Mouse (Mus musculus): ENCODE data around the gene Nwd1.

Gene Nwd1

GRCm38 (mm10) chr8:72698349-72698926 is 51.9 kb downstream of the Nwd1 start:
- DNase-seq (ENCODE audit: low read depth, low spot score): no peak

GRCm38 (mm10) chr8:72712569-72712968 is 66.1 kb downstream of the Nwd1 start:
- peak; percentile 14 for DNase-seq (ENCODE audit: low read depth, low spot score)

- DNase-seq (ENCODE audit: low read depth, low spot score): no peak
These were observed 70.1 kb downstream of the Nwd1 start for GRCm38 (mm10) chr8:72716594-72716993.

- DNase-seq (ENCODE audit: low read depth, low spot score): no peak
These were observed 74.0 kb downstream of the Nwd1 start for GRCm38 (mm10) chr8:72720541-72720940.

GRCm38 (mm10) chr8:72722769-72723650 is 76.5 kb downstream of the Nwd1 start, which contains the start of gene Sin3b:
Sin3b (plus strand) TSS chr8:72723285.
- DNase-seq (ENCODE audit: low read depth, low spot score): peak; percentile 93

- peak; percentile 14 for DNase-seq (ENCODE audit: low read depth, low spot score)
These were observed 77.1 kb downstream of the Nwd1 start for GRCm38 (mm10) chr8:72723651-72724001.

- no peak for DNase-seq (ENCODE audit: low read depth, low spot score)
These were observed 82.1 kb downstream of the Nwd1 start for GRCm38 (mm10) chr8:72728636-72729035.

- DNase-seq (ENCODE audit: low read depth, low spot score): no peak
These were observed 88.5 kb downstream of the Nwd1 start for GRCm38 (mm10) chr8:72735001-72735400.

- no peak for DNase-seq (ENCODE audit: low read depth, low spot score)
These were observed 90.4 kb downstream of the Nwd1 start for GRCm38 (mm10) chr8:72736868-72737267.

GRCm38 (mm10) chr8:72746061-72746460 is 99.5 kb downstream of the Nwd1 start:
- DNase-seq (ENCODE audit: low read depth, low spot score): peak; percentile 39

GRCm38 (mm10) chr8:72749846-72750245 is 103.3 kb downstream of the Nwd1 start:
- DNase-seq (ENCODE audit: low read depth, low spot score): no peak

- DNase-seq (ENCODE audit: low read depth, low spot score): no peak
These were observed 103.8 kb downstream of the Nwd1 start for GRCm38 (mm10) chr8:72750266-72750665.

GRCm38 (mm10) chr8:72751126-72751525 is 104.6 kb downstream of the Nwd1 start:
- DNase-seq (ENCODE audit: low read depth, low spot score): no peak

GRCm38 (mm10) chr8:72752289-72752688 is 105.8 kb downstream of the Nwd1 start:
- DNase-seq (ENCODE audit: low read depth, low spot score): no peak

- DNase-seq (ENCODE audit: low read depth, low spot score): no peak
These were observed 106.7 kb downstream of the Nwd1 start for GRCm38 (mm10) chr8:72753165-72753564.

GRCm38 (mm10) chr8:72753781-72754180 is 107.3 kb downstream of the Nwd1 start:
- no peak for DNase-seq (ENCODE audit: low read depth, low spot score)

- no peak for DNase-seq (ENCODE audit: low read depth, low spot score)
These were observed 109.5 kb downstream of the Nwd1 start for GRCm38 (mm10) chr8:72756031-72756430.

GRCm38 (mm10) chr8:72756771-72757390 is 110.4 kb downstream of the Nwd1 start:
- no peak for DNase-seq (ENCODE audit: low read depth, low spot score)

- DNase-seq (ENCODE audit: low read depth, low spot score): no peak
These were observed 111.1 kb downstream of the Nwd1 start for GRCm38 (mm10) chr8:72757426-72758195.

GRCm38 (mm10) chr8:72758310-72758709 is 111.8 kb downstream of the Nwd1 start:
- DNase-seq (ENCODE audit: low read depth, low spot score): no peak

- no peak for DNase-seq (ENCODE audit: low read depth, low spot score)
These were observed 113.7 kb downstream of the Nwd1 start for GRCm38 (mm10) chr8:72760216-72760615.
